Mouse (Mus musculus) bone marrow macrophage, adult 2 months (primary cell): ENCODE measurements around the gene Efna5.

Experiments
- CTCF ChIP-seq: IDR thresholded peaks from 2 replicates; pipeline ENCODE4 v1.5.1; 2012; ENCODE audit warnings: low read depth, mild to moderate bottlenecking, low read length, moderate library complexity
- POLR2A ChIP-seq: IDR thresholded peaks from 2 replicates; pipeline ENCODE4 v1.6.1; 2012; ENCODE audit warnings: mild to moderate bottlenecking, low read depth, low read length, borderline replicate concordance

GRCm38 (mm10) chr17:62728142-62728917 is 152.8 kb downstream of the Efna5 start:
- TF ChIP-seq POLR2A (no peak), CTCF (no peak)
